Mouse (Mus musculus) thymus, postnatal 0 days (tissue): ENCODE measurements around the gene Rps16. TPM values are rescaled to one million over a fixed set of nuclear protein-coding genes. Genes with fewer than 3 reads are reported as not detected.
A peak's percentile ranks its signal among the peaks of the same experiment; 100 is the strongest.

Source experiments
- DNase-seq: peaks from one replicate; pipeline ENCODE4 v3.0.0-alpha.2; 2015; ENCODE audit warnings: low spot score
- polyA plus RNA-seq: library from polyadenylated mRNA; unstranded; fragments of >200 nt; fragmentation: Nextera tagmentation; extraction: Ambion mirVana; gene quantifications from 2 replicates; pipeline ENCODE4 v1.2.1, GENCODE M21; 2015

Rps16 gene
- 1,689 and 1,723 TPM in 2 replicates for polyA plus RNA-seq

DNA sequence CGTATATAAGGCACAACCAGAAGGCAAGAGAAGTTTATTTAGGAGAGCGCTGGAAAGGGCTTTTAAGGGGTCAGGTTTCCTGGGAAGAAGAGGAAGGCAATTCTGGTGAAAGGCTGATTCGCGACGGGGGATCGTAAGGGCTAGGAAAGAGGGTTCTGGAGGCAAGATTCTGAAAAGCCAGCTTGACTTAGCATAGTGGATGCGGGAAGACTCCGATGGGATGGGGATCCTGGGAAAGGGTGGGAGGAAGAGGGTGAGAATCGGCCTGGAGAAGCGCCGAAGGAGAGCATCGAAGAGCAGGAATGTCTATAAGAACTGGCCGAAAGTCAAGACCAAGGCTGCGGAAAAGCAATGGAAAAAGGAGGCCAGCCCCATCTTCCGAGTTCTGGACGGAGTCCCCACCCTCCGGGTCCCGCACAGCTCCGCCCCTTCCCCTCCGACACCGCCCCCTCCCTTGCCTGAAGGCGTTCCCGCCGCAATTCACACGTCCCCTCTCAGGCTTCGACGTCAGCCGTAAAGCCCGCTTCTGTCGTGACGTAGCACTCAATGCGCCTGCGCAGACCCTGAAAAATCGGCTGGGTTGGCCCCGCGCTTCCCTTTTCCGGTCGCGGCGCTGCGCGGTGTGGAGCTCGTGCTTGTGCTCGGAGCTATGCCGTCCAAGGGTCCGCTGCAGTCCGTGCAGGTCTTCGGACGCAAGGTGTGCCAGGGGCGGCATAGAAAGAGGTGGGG is at the start of gene Rps16:
Rps16 (plus strand) TSS at position 498 of the 729 bp plus-strand sequence.
- DNase-seq = peak; percentile 99

DNA sequence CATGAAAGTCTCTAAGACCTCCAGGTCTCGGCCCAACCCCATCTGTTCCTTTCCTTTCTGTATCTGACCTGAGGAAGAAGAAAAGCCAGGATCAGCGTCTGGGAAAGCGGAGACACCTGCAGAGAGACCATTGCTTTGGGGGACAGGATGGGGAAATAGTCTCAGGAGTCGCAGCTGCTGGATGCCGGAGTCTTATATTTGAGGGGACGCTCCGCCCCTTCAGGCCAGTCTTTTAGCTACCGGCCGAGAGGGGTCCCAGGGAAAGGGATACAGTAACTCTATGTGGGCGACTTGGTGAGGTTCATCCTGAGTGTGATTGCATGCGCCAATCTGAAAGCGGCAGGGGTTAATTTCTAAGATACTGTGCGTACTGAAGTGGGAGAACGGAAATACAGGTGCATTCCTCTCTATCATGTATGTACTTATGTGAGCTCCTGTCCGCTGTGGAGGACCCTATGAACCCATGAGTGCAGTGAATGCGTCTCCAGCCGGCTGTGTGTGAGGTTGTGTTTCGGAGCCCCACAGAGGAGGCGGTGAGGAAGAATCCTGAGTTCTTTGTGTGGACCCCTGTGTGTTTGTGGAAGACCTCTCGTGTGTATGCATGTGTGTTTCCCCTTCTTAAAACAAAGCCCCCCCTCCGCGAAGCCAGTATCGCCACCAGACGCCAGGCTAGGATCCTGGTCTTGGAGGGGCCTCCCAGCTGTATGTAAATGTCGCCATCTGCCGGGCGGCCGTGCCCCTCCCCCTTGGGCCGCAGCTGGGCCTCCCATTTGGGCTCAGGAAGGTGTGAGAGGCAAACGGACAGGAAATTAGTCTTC is 48.6 kb upstream of the Rps16 start, which contains the start of gene Dll3:
Dll3 (minus strand) TSS at position 623 of the 818 bp plus-strand sequence.
- DNase-seq = peak; percentile 29

DNA sequence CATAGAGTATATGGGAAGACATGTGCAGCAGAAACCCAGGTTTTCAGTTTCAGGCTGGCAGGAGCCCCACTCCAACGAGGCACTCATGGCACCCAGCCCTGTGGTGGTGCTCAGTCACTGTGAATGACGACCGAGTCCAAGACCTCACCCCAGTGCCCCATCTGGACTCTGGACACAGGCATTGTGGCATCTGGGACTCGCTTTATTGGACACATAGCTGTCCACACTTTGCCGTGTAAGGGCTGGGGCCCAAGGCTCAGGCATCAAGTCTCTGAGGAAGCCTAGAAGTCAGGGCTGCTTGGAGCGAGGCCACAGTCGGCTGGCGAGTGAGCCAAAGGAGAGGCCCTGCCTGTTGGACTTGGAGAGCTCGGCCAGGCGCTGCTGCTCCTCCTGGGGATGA is 44.8 kb upstream of the Rps16 start:
- no peak for DNase-seq

DNA sequence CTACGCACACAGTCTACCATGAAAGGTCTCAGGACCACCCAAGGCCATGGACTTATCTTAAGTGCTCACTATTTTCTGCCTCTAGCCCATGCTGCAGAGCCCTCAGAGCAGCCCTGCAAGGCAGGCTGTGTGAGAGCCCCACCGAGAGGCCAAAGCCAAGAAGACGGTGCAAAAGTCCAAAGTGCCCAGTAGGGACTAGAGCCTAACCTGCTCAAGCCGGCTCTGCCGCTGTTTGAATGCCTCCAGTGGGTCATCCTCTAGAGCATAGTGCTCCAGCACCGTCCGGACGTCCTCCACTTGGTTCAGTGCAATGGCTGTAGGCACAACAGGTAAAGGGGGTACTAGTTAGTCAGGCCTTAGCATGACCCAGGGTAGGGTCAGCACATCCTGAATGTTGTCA is 44.2 kb upstream of the Rps16 start:
- DNase-seq = no peak

DNA sequence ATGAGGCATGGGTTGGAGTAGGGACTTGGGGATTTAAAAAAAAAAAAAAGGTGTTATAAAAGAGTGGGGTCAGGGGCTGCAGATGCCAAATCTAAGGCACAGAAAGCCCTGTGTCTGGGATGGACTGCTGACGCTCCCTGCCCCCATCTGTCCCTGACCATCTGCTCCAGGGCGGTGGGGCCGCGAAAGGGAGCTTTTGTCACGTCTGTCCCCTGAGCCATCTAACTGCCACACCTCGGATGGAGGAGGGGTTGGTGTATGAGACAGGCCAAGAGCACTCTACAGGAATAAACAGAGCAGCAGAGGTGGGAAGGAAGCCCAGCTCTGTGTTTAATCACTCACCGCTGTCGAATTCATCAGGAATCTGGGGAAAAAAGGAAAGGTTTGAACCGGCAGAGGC is 40.7 kb upstream of the Rps16 start:
- DNase-seq = no peak

DNA sequence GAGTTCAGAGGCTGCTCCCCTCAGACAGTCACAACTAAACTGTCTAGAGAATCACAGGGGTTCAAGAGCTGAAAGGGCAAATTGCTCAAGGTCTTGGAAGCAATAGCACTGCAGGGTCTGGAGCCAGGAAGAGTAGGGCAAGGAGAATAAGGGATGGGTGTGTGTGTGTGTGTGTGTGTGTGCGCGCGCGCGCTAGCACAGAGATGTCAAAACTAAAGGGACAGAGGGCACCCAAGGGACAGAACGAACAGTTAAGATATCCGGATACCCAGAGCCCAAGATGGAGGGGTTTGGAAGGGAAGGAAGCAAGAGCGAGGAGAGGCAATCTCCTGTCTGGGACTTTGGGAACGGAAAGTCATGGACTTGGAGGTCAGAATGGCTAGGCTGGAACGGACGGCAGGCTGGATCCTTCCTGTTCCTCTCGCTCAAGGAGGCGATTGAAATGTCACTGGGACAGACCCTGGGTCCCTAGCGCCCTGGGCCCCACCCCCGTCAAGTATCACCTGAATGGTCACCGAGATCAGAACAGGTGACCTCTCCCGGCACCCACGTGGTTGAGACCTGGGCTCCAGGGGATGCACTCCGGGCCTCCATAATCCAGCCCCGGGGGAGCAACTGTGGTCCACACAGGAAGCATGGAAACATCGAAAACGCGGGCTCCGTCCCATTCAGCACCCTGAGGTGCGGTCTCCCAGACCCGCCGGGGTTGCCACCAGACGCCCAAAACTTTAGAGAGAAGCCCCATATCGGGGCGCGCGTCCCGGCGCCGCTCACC is 39.1 kb upstream of the Rps16 start:
- DNase-seq = peak; percentile 8

DNA sequence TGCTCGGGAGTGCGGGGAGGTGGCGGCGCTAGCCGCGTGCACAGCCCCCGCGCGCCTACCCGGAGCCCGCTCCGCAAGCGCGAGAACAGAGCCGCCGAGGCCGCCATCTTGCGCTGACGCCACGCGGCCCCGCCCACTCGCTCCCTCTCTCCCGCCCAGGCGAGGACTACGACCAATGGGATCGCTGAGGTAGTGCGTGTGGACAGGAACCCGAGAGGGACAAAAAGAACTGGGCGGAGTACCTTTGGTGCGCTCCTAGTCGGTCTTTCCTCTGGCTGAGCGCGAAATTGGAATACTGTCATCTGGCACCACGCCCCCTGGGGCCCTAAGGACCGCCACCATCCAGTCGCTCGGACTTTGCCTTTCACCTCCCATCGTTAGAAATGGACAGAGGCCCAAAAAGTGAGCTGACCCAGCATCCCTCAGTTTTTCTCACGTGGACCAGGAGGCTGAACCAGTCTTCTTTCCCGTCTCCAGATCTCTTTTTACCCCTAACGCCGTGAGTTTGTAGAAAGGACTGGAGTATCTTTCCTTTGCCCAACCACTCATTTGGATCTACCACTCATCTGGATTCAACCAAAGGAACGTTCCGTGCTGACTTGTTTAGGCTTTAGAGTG is 38.4 kb upstream of the Rps16 start, which contains the start of gene Timm50:
Timm50 (minus strand) TSS at position 147 of the 618 bp plus-strand sequence.
- DNase-seq = peak; percentile 94

GRCm38 (mm10) chr7:28318036-28318435 is 32.4 kb upstream of the Rps16 start:
- DNase-seq = no peak

- DNase-seq = no peak
Observed at GRCm38 (mm10) chr7:28318714-28319113, 31.7 kb upstream of the Rps16 start.

- no peak for DNase-seq
Observed at GRCm38 (mm10) chr7:28321974-28322720, 28.3 kb upstream of the Rps16 start.

DNA sequence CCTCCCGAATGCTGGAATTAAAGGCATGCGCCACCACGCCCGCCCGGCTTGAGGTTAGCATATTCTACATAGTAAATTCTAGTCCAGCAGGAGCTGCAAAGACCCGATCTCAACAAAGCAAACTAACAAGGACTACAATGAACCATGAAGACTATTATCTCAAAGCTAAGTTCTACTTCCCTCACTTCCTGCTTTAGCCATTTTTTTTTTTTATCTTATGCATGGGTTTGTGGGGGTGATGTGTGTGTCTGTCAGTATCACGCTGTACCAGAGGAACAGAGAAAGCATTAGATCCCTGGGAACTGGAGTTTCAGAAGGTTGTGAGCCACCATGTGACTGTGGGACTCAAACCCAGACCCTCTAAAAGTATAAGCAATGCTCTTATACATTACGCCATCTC is 25.2 kb upstream of the Rps16 start:
- no peak for DNase-seq

GRCm38 (mm10) chr7:28326457-28326856 is 24.0 kb upstream of the Rps16 start:
- DNase-seq = no peak

- DNase-seq = no peak
Observed at GRCm38 (mm10) chr7:28328260-28328659, 22.2 kb upstream of the Rps16 start.

- no peak for DNase-seq
Observed at GRCm38 (mm10) chr7:28334534-28334933, 15.9 kb upstream of the Rps16 start.

GRCm38 (mm10) chr7:28335471-28335870 is 15.0 kb upstream of the Rps16 start:
- DNase-seq = no peak

- peak; percentile 99 for DNase-seq
Observed at GRCm38 (mm10) chr7:28338108-28338998, 12.1 kb upstream of the Rps16 start, which contains the start of gene Supt5. Supt5 (minus strand) TSS chr7:28338746.

GRCm38 (mm10) chr7:28339213-28339917 is 11.1 kb upstream of the Rps16 start:
- DNase-seq = peak; percentile 59

- no peak for DNase-seq
Observed at GRCm38 (mm10) chr7:28341381-28341780, 9.1 kb upstream of the Rps16 start.

GRCm38 (mm10) chr7:28344637-28345036 is 5.8 kb upstream of the Rps16 start:
- DNase-seq = peak; percentile 73
